Mouse (Mus musculus): ENCODE measurements around the gene Chst4.

DNA sequence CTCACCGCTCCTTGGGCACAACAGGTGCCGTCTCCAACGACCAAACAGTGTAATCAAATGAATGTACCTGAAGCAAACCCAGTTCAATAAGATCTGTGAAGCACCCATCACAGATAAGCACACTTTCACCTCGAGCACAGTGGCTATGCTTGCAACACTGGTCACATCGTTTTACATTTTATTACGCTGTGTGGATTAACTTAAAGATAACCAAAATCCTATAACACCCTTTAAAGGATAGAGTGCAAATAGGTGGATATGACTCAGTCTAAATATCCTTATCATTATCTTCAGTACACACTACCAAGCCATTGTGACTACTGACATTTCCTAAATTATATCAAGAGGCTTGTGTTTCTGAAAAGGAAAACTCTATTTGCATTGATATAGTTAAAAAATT lies 11.7 kb upstream of the Chst4 start:
- no peak for TF ChIP-seq POLR2A (IDR thresholded peaks at IDR 0.05; ENCODE audit: borderline replicate concordance, extremely low read depth, low read depth, low read length)
- TF ChIP-seq CTCF (IDR thresholded peaks at IDR 0.05; ENCODE audit: insufficient read depth, low read length) = no peak
